Mouse (Mus musculus) E14TG2a.4 (cell line): ENCODE measurements at regions not wholly inside any gene's neighbourhood (a gene's known extent, or its start where the extent isn't known, plus 50 kb on each side); places are given as distances from the start of the nearest gene placed in this dataset.

Experiments
- H3K27me3 ChIP-seq: 2 replicates; pipeline ENCODE4 v1.6.1; 2014; ENCODE audit warnings: low read length, control low read depth; ENCODE audit not compliant: insufficient read depth
- H3K36me3 ChIP-seq: 2 replicates; pipeline ENCODE4 v1.6.1; 2014; ENCODE audit warnings: low read length, control low read depth; ENCODE audit not compliant: insufficient read depth
- H3K4me1 ChIP-seq: replicated peaks from 2 replicates; pipeline ENCODE4 v1.6.1; 2014; ENCODE audit warnings: low read depth, low read length, control low read depth
- H3K4me3 ChIP-seq: replicated peaks from 2 replicates; pipeline ENCODE4 v1.5.1; 2014; ENCODE audit warnings: mild to moderate bottlenecking, low read length
- H3K9me3 ChIP-seq: 2 replicates; pipeline ENCODE4 v1.6.1; 2014; ENCODE audit warnings: low read length, control low read depth
- CTCF ChIP-seq: conservative IDR thresholded peaks from 2 replicates; pipeline ENCODE4 v1.5.1; 2014; ENCODE audit warnings: low read length
- NANOG ChIP-seq: IDR thresholded peaks from 2 replicates; pipeline ENCODE4 v1.6.1; 2014; ENCODE audit warnings: borderline replicate concordance, low read length, mixed read lengths
- POU5F1 ChIP-seq: IDR thresholded peaks from 2 replicates; pipeline ENCODE4 v1.6.1; 2014; ENCODE audit warnings: low read length, borderline replicate concordance

DNA sequence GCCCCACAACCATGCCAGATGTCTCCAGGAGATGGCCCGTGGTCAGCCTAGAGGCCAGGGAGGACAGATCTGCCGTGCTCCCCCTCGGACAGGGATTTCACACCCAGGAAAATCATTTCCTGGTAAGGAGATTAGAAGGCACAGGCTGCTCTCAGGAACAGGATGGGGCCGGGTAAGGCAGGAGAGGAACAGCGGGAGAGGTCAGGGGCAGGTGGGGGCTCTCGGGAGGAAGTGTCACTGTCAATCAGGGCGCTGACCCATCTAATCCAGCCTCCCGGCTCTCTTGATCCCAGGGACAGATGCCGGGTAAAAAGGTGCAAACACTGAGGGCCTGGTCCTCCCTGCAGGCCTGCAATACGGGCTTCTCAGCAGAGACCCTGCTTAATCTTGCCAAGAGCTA lies 183.6 kb downstream of the Inhbb start:
- no peaks in the 10 kb centered on the region for H3K4me1 ChIP-seq
- no peak for TF ChIP-seq CTCF
- TF ChIP-seq POU5F1 = no peak

GRCm38 (mm10) chr1:119236787-119237186 lies 183.4 kb upstream of the Gli2 start:
- Histone ChIP-seq H3K27me3 (peaks cover 17% of the 10 kb centered on the region; the same call in 1 of the 2 replicates), H3K36me3 (no peaks in the 10 kb centered on the region), H3K4me3 (no peak overlapping the region), H3K4me1 (no peaks in the 10 kb centered on the region), H3K9me3 (peaks cover 12% of the 10 kb centered on the region)
- TF ChIP-seq CTCF (no peak), NANOG (no peak), POU5F1 (no peak)

More for the DNA sequence above, 183.6 kb downstream of the Inhbb start:
- H3K27me3 ChIP-seq = peaks cover 17% of the 10 kb centered on the region; the same call in 1 of the 2 replicates
- H3K36me3 ChIP-seq = no peaks in the 10 kb centered on the region
- H3K4me3 ChIP-seq = no peak overlapping the region
- no peaks in the 10 kb centered on the region for H3K9me3 ChIP-seq

DNA sequence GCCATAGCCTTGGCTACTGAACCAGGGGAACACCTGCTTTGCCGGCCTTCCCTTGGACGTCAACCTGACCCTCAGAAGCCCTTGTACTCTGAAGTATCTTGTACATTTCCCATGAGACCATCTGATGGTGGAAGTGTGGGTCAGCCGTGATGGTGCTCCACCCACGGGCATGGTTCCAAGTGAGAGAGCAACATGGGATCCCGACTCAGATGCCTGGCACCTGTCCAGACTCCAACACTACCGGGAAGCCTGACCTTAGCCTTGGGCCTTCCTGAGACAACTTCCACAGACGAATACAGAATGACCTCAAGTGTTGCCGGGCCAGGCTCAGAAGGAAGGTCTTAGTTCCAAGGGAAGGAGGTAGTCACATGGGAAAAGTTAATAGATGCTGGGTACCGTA lies 181.0 kb upstream of the Gli2 start:
- H3K27me3 ChIP-seq = peaks cover 14% of the 10 kb centered on the region; the same call in 1 of the 2 replicates
- TF ChIP-seq NANOG (no peak), POU5F1 (no peak), CTCF (no peak)
- H3K9me3 ChIP-seq = peaks cover 34% of the 10 kb centered on the region
- H3K4me3 ChIP-seq = no peak overlapping the region
- no peaks in the 10 kb centered on the region for H3K4me1 ChIP-seq
- H3K36me3 ChIP-seq = no peaks in the 10 kb centered on the region

DNA sequence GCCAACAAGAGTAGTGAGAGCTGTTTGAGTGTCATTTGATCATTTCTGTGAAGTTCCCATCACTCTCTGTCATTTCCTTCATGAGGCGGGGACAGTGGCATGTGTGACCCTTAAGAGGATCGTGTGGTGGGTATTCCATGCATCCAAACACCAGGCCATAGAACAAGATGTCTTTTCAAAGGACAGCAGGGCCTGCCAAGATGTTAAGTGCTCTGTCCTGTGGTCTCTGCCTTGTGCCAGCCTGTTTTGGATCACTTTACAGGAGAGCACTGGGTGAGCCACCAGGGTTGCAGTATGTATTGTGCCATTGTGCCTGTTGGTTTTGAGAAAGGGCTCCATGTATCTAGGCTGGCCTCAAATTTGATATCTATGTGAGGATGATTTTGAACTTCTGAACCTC lies 173.6 kb upstream of the Gli2 start:
- no peaks in the 10 kb centered on the region for H3K4me1 ChIP-seq
- peaks cover 28% of the 10 kb centered on the region for H3K27me3 ChIP-seq
- H3K36me3 ChIP-seq = no peaks in the 10 kb centered on the region
- peaks cover 24% of the 10 kb centered on the region for H3K9me3 ChIP-seq
- no peak for TF ChIP-seq NANOG
- no peak for TF ChIP-seq CTCF
- no peak for TF ChIP-seq POU5F1
- no peak overlapping the region for H3K4me3 ChIP-seq

- Histone ChIP-seq H3K4me3 (no peak overlapping the region), H3K36me3 (no peaks in the 10 kb centered on the region)
Measured at GRCm38 (mm10) chr1:119223876-119224275, 170.5 kb upstream of the Gli2 start.

DNA sequence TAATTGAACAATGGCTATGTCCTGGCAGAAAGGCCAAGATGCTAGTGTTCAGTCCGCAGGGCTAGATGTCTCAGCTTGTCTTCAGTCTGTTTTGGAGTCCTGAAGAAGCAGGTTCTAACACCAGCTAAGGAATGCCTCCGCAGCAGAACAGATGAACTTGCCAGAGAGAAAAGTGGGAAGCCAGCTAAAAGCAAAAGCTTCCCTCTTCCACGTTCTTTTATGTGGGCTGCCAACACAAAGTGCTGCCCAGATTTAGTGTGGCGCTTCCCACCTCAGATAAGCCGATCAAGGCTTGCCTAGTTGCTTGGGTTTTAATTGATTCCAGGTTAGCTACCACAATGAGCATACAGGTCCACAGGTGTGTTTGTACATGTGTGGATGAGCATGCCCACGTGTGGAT lies 168.5 kb upstream of the Gli2 start:
- no peaks in the 10 kb centered on the region for H3K36me3 ChIP-seq
- H3K27me3 ChIP-seq = peaks cover 35% of the 10 kb centered on the region
- H3K4me1 ChIP-seq = no peaks in the 10 kb centered on the region
- H3K9me3 ChIP-seq = no peaks in the 10 kb centered on the region
- TF ChIP-seq POU5F1 = no peak
- TF ChIP-seq CTCF = no peak
- TF ChIP-seq NANOG = no peak
- H3K4me3 ChIP-seq = no peak overlapping the region

More at GRCm38 (mm10) chr1:119223876-119224275, 170.5 kb upstream of the Gli2 start:
- no peaks in the 10 kb centered on the region for H3K4me1 ChIP-seq
- TF ChIP-seq CTCF (no peak), POU5F1 (no peak), NANOG (no peak)
- no peaks in the 10 kb centered on the region for H3K9me3 ChIP-seq
- peaks cover 39% of the 10 kb centered on the region for H3K27me3 ChIP-seq

GRCm38 (mm10) chr1:119221012-119221411 lies 167.6 kb upstream of the Gli2 start:
- Histone ChIP-seq H3K27me3 (peaks cover 41% of the 10 kb centered on the region), H3K36me3 (no peaks in the 10 kb centered on the region), H3K4me3 (no peak overlapping the region), H3K9me3 (no peaks in the 10 kb centered on the region), H3K4me1 (no peaks in the 10 kb centered on the region)
- TF ChIP-seq NANOG = no peak
- no peak for TF ChIP-seq POU5F1
- TF ChIP-seq CTCF = no peak

GRCm38 (mm10) chr1:119219817-119220216 lies 166.4 kb upstream of the Gli2 start:
- no peaks in the 10 kb centered on the region for H3K36me3 ChIP-seq
- TF ChIP-seq POU5F1 (no peak), CTCF (no peak), NANOG (no peak)
- no peaks in the 10 kb centered on the region for H3K9me3 ChIP-seq
- H3K27me3 ChIP-seq = peaks cover 38% of the 10 kb centered on the region
- H3K4me3 ChIP-seq = no peak overlapping the region
- no peaks in the 10 kb centered on the region for H3K4me1 ChIP-seq

- peaks cover 25% of the 10 kb centered on the region for H3K27me3 ChIP-seq
- H3K9me3 ChIP-seq = no peaks in the 10 kb centered on the region
- H3K36me3 ChIP-seq = no peaks in the 10 kb centered on the region
- H3K4me1 ChIP-seq = 0 out of 2 replicates have a peak, but pooled peaks cover 2% of the 10 kb centered on the region
- no peak overlapping the region for H3K4me3 ChIP-seq
- TF ChIP-seq NANOG (no peak), CTCF (no peak), POU5F1 (no peak)
Measured at GRCm38 (mm10) chr1:119217387-119217786, 164.0 kb upstream of the Gli2 start.

DNA sequence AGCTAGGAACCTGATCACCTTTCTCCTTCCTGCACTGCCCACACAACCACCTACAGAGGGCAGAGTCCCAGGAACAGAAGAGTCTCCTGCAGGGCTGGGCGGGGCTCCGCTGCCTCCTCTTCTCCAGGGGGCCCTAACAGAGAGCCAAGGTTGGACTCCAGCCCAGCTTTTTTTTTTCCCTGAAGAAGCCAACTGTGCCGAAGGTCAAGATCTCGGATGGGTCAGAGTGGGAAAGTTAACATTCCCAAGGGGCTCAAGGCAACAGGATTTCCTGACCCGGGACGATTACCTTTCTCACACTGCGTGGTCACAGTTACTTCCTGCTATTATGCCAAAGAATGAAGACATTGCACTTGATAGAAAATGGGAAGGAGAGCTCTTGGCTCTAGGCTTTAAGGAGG lies 156.2 kb upstream of the Gli2 start:
- no peaks in the 10 kb centered on the region for H3K36me3 ChIP-seq
- H3K27me3 ChIP-seq = peaks cover 15% of the 10 kb centered on the region
- H3K9me3 ChIP-seq = no peaks in the 10 kb centered on the region
- H3K4me1 ChIP-seq = peaks cover 34% of the 10 kb centered on the region
- H3K4me3 ChIP-seq = no peak overlapping the region
- TF ChIP-seq CTCF (no peak), POU5F1 (no peak), NANOG (no peak)
